Mouse (Mus musculus): Measurements from ENCODE around the gene Trak1. TPM values are rescaled to one million over a fixed set of nuclear protein-coding genes. Genes with fewer than 3 reads are reported as not detected.

Trak1 gene
- total and polyA plus RNA-seq, 2 experiments: 50.3 to 61.2 TPM

GRCm38 (mm10) chr9:121345427-121346130, 48.3 kb downstream of the Trak1 start:
- no peak overlapping the region for H3K9ac ChIP-seq (ENCODE audit: low read depth, low read length)
- WGBS: 84% methylated on average over 15 of the region's 15 CpGs
- no peak for DNase-seq (ENCODE audit: extremely low read depth, low read depth, low spot score)
- H3K27me3 ChIP-seq (ENCODE audit: control insufficient read depth, insufficient read depth, low read length): no peaks in the 10 kb centered on the region
- no peak overlapping the region for H3K27ac ChIP-seq (replicated peaks; ENCODE audit: insufficient read depth, low read depth, low read length)
- peaks cover 24% of the 10 kb centered on the region for H3K79me2 ChIP-seq (ENCODE audit: control insufficient read depth, insufficient read depth, low read length)
- TF ChIP-seq CTCF (IDR thresholded peaks at IDR 0.05; ENCODE audit: low read depth, low read length): no peak
- TF ChIP-seq POLR2A (IDR thresholded peaks at IDR 0.05; ENCODE audit: extremely low read depth, insufficient read depth, low read length): no peak
- H3K36me3 ChIP-seq (ENCODE audit: control insufficient read depth, insufficient read depth, low read length): no peaks in the 10 kb centered on the region
- H3K4me3 ChIP-seq (ENCODE audit: insufficient read depth, low read depth, low read length): no peak overlapping the region
- peaks cover 24% of the 10 kb centered on the region for H3K4me1 ChIP-seq (ENCODE audit: control insufficient read depth, insufficient read depth, low read length)

- H3K79me2 ChIP-seq (ENCODE audit: control insufficient read depth, insufficient read depth, low read length): peaks cover 24% of the 10 kb centered on the region
- H3K4me1 ChIP-seq (ENCODE audit: control insufficient read depth, insufficient read depth, low read length): peaks cover 24% of the 10 kb centered on the region
- H3K36me3 ChIP-seq (ENCODE audit: control insufficient read depth, insufficient read depth, low read length): no peaks in the 10 kb centered on the region
- DNase-seq (ENCODE audit: extremely low read depth, low read depth, low spot score): no peak
- H3K27me3 ChIP-seq (ENCODE audit: control insufficient read depth, insufficient read depth, low read length): no peaks in the 10 kb centered on the region
- WGBS: 90% methylated on average over 5 of the region's 5 CpGs
- TF ChIP-seq CTCF (IDR thresholded peaks at IDR 0.05; ENCODE audit: low read depth, low read length) (no peak), POLR2A (IDR thresholded peaks at IDR 0.05; ENCODE audit: extremely low read depth, insufficient read depth, low read length) (no peak)
- H3K27ac ChIP-seq (replicated peaks; ENCODE audit: insufficient read depth, low read depth, low read length): no peak overlapping the region
- no peak overlapping the region for H3K4me3 ChIP-seq (ENCODE audit: insufficient read depth, low read depth, low read length)
- H3K9ac ChIP-seq (ENCODE audit: low read depth, low read length): no peak overlapping the region
Observed at GRCm38 (mm10) chr9:121346635-121347034, 49.3 kb downstream of the Trak1 start.

GRCm38 (mm10) chr9:121347981-121348380, 50.7 kb downstream of the Trak1 start:
- Histone ChIP-seq H3K4me3 (ENCODE audit: insufficient read depth, low read depth, low read length) (no peak overlapping the region), H3K79me2 (ENCODE audit: control insufficient read depth, insufficient read depth, low read length) (peaks cover 28% of the 10 kb centered on the region), H3K36me3 (ENCODE audit: control insufficient read depth, insufficient read depth, low read length) (no peaks in the 10 kb centered on the region), H3K4me1 (ENCODE audit: control insufficient read depth, insufficient read depth, low read length) (peaks cover 26% of the 10 kb centered on the region), H3K27me3 (ENCODE audit: control insufficient read depth, insufficient read depth, low read length) (no peaks in the 10 kb centered on the region), H3K27ac (replicated peaks; ENCODE audit: insufficient read depth, low read depth, low read length) (peak overlapping the region; percentile 75), H3K9ac (ENCODE audit: low read depth, low read length) (no peak overlapping the region)
- WGBS: 49% methylated on average over 10 of the region's 10 CpGs
- TF ChIP-seq POLR2A (IDR thresholded peaks at IDR 0.05; ENCODE audit: extremely low read depth, insufficient read depth, low read length) (no peak), CTCF (IDR thresholded peaks at IDR 0.05; ENCODE audit: low read depth, low read length) (no peak)
- DNase-seq (ENCODE audit: extremely low read depth, low read depth, low spot score): peak; percentile 48

DNA sequence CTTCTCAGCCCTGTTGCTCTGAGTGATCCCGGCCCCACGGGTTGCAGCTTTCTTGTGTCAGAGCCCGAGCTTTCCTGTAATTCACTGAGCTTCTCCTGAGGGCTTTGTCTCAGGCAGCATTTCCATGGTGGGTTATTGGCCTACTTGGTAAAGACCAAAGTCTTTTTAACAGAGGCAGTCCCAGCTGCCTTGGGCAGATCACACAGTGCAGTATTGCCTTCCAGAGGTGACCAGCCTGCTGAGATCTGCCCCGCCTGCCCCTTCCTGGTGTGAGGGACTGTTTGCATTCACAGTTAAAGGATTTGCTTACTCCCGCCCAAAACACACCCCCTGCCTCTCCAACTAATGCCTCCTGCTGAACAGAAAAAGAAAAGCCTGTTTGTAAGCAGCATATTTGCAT, 51.2 kb downstream of the Trak1 start:
- peak overlapping the region; percentile 12; the same call in 1 of the 2 replicates for H3K9ac ChIP-seq (ENCODE audit: low read depth, low read length)
- H3K4me1 ChIP-seq (ENCODE audit: control insufficient read depth, insufficient read depth, low read length): peaks cover 25% of the 10 kb centered on the region

DNA sequence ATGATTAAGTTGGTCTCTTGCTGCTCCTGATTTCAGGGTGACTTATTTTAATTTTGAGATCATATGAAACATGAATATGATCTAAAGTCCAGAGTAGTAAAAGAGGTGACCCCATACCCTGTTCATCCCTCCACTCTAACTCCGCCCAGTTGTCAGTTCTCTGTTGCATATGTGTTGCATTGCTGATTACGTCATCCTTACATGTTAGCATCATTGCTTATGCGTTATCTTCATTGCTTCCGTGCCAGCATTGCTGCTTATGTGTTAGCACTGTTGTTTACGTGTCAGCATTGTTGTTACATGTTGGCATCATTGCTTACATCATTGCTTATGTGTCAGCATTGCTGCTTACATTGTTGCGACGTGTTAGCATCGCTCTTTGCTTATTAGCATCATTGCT, 51.8 kb downstream of the Trak1 start:
- no peak for TF ChIP-seq POLR2A (IDR thresholded peaks at IDR 0.05; ENCODE audit: extremely low read depth, insufficient read depth, low read length)
- Histone ChIP-seq H3K9ac (ENCODE audit: low read depth, low read length) (no peak overlapping the region), H3K27ac (replicated peaks; ENCODE audit: insufficient read depth, low read depth, low read length) (no peak overlapping the region), H3K4me1 (ENCODE audit: control insufficient read depth, insufficient read depth, low read length) (peaks cover 20% of the 10 kb centered on the region), H3K36me3 (ENCODE audit: control insufficient read depth, insufficient read depth, low read length) (no peaks in the 10 kb centered on the region), H3K79me2 (ENCODE audit: control insufficient read depth, insufficient read depth, low read length) (peaks cover 27% of the 10 kb centered on the region), H3K4me3 (ENCODE audit: insufficient read depth, low read depth, low read length) (no peak overlapping the region), H3K27me3 (ENCODE audit: control insufficient read depth, insufficient read depth, low read length) (no peaks in the 10 kb centered on the region)
- WGBS: 86% methylated on average over 8 of the region's 8 CpGs
- DNase-seq (ENCODE audit: extremely low read depth, low read depth, low spot score): no peak

More for the DNA sequence above, 51.2 kb downstream of the Trak1 start:
- no peaks in the 10 kb centered on the region for H3K36me3 ChIP-seq (ENCODE audit: control insufficient read depth, insufficient read depth, low read length)
- H3K4me3 ChIP-seq (ENCODE audit: insufficient read depth, low read depth, low read length): no peak overlapping the region
- H3K27me3 ChIP-seq (ENCODE audit: control insufficient read depth, insufficient read depth, low read length): no peaks in the 10 kb centered on the region
- WGBS: 21% methylated on average over 5 of the region's 5 CpGs
- H3K27ac ChIP-seq (replicated peaks; ENCODE audit: insufficient read depth, low read depth, low read length): peak overlapping the region; percentile 75
- TF ChIP-seq POLR2A (IDR thresholded peaks at IDR 0.05; ENCODE audit: extremely low read depth, insufficient read depth, low read length): no peak
- TF ChIP-seq CTCF (IDR thresholded peaks at IDR 0.05; ENCODE audit: low read depth, low read length): no peak
- H3K79me2 ChIP-seq (ENCODE audit: control insufficient read depth, insufficient read depth, low read length): peaks cover 31% of the 10 kb centered on the region
- DNase-seq (ENCODE audit: extremely low read depth, low read depth, low spot score): peak; percentile 50

DNA sequence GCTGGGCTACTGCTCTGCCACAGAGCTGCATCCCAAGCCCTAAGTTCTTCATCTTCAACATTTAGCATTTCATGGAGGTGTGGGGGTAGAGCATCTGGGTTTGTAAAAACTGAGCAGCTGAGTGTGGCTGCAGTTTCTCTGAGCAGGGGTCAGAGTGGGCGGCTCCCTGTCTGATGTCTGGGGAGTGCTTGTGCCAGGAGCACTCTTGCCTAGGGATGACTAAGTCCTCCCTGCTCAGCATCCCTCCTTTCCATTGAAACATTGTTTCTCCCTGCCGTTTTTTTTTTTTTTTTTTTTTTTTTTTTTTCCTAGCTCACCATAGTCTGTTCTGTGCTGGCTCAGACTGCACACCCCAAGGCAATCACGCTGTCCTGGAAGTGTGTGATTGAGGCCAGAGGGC, 53.3 kb downstream of the Trak1 start:
- TF ChIP-seq CTCF (IDR thresholded peaks at IDR 0.05; ENCODE audit: low read depth, low read length) (no peak), POLR2A (IDR thresholded peaks at IDR 0.05; ENCODE audit: extremely low read depth, insufficient read depth, low read length) (no peak)
- no peaks in the 10 kb centered on the region for H3K36me3 ChIP-seq (ENCODE audit: control insufficient read depth, insufficient read depth, low read length)

More for the DNA sequence above, 53.3 kb downstream of the Trak1 start:
- Histone ChIP-seq H3K27me3 (ENCODE audit: control insufficient read depth, insufficient read depth, low read length) (no peaks in the 10 kb centered on the region), H3K9ac (ENCODE audit: low read depth, low read length) (no peak overlapping the region), H3K79me2 (ENCODE audit: control insufficient read depth, insufficient read depth, low read length) (peaks cover 22% of the 10 kb centered on the region; the same call in 1 of the 2 replicates), H3K4me3 (ENCODE audit: insufficient read depth, low read depth, low read length) (no peak overlapping the region), H3K27ac (replicated peaks; ENCODE audit: insufficient read depth, low read depth, low read length) (no peak overlapping the region), H3K4me1 (ENCODE audit: control insufficient read depth, insufficient read depth, low read length) (peaks cover 27% of the 10 kb centered on the region)
- 42% methylated on average over 3 of the region's 3 CpGs for WGBS
- DNase-seq (ENCODE audit: extremely low read depth, low read depth, low spot score): no peak
